Mouse (Mus musculus) induced T-regulatory cell, adult 2 months (primary cell): ENCODE measurements at regions not wholly inside any gene's neighbourhood (a gene's known extent, or its start where the extent isn't known, plus 50 kb on each side); places are given as distances from the start of the nearest gene placed in this dataset.

Source experiments
- DNase-seq: peaks from one replicate; pipeline ENCODE4 v3.0.0-alpha.2; 2012; ENCODE audit warnings: low read depth

GRCm38 (mm10) chr9:61707296-61707695 is 207.0 kb downstream of the Rplp1 start:
- no peak for DNase-seq

GRCm38 (mm10) chr9:61706263-61706755 is 208.0 kb downstream of the Rplp1 start:
- DNase-seq = peak; percentile 56

- DNase-seq = peak; percentile 52
These were observed 208.6 kb downstream of the Rplp1 start for GRCm38 (mm10) chr9:61705586-61706233.

- no peak for DNase-seq
These were observed 211.0 kb downstream of the Rplp1 start for GRCm38 (mm10) chr9:61703301-61703700.

GRCm38 (mm10) chr9:61702280-61702966 is 211.9 kb downstream of the Rplp1 start:
- DNase-seq = peak; percentile 90

GRCm38 (mm10) chr9:61700576-61700975 is 213.8 kb downstream of the Rplp1 start:
- no peak for DNase-seq

- no peak for DNase-seq
These were observed 214.7 kb downstream of the Rplp1 start for GRCm38 (mm10) chr9:61699618-61700017.

- DNase-seq = peak; percentile 90
These were observed 216.4 kb downstream of the Rplp1 start for GRCm38 (mm10) chr9:61697959-61698358.

- DNase-seq = no peak
These were observed 217.5 kb downstream of the Rplp1 start for GRCm38 (mm10) chr9:61696831-61697230.

GRCm38 (mm10) chr9:61695821-61696220 is 218.5 kb downstream of the Rplp1 start:
- no peak for DNase-seq

- DNase-seq = no peak
These were observed 219.0 kb downstream of the Rplp1 start for GRCm38 (mm10) chr9:61695381-61695791.

GRCm38 (mm10) chr9:61694206-61694605 is 220.1 kb downstream of the Rplp1 start:
- no peak for DNase-seq

GRCm38 (mm10) chr9:61690786-61691185 is 223.6 kb downstream of the Rplp1 start:
- no peak for DNase-seq

- no peak for DNase-seq
These were observed 224.4 kb downstream of the Rplp1 start for GRCm38 (mm10) chr9:61689939-61690338.

- no peak for DNase-seq
These were observed 224.8 kb downstream of the Rplp1 start for GRCm38 (mm10) chr9:61689516-61689915.

- no peak for DNase-seq
These were observed 230.8 kb downstream of the Rplp1 start for GRCm38 (mm10) chr9:61683557-61683956.

- DNase-seq = no peak
These were observed 231.5 kb downstream of the Rplp1 start for GRCm38 (mm10) chr9:61682744-61683259.

GRCm38 (mm10) chr9:61682316-61682715 is 232.0 kb downstream of the Rplp1 start:
- DNase-seq = peak; percentile 70

GRCm38 (mm10) chr9:61681406-61681805 is 232.9 kb downstream of the Rplp1 start:
- peak; percentile 77 for DNase-seq

- peak; percentile 90 for DNase-seq
These were observed 233.4 kb downstream of the Rplp1 start for GRCm38 (mm10) chr9:61680911-61681311.

- DNase-seq = peak; percentile 93
These were observed 234.7 kb downstream of the Rplp1 start for GRCm38 (mm10) chr9:61679686-61680085.

GRCm38 (mm10) chr9:61677603-61678002 is 236.7 kb downstream of the Rplp1 start:
- no peak for DNase-seq

GRCm38 (mm10) chr9:61677037-61677436 is 237.3 kb downstream of the Rplp1 start:
- no peak for DNase-seq
